Mouse (Mus musculus): ENCODE data around the gene Rap1a. TPM values are rescaled to one million over a fixed set of nuclear protein-coding genes. Genes with fewer than 3 reads are reported as not detected.

The Rap1a gene
- polyA plus RNA-seq, 1 experiment from 2014 or later = 74.1 TPM

DNA sequence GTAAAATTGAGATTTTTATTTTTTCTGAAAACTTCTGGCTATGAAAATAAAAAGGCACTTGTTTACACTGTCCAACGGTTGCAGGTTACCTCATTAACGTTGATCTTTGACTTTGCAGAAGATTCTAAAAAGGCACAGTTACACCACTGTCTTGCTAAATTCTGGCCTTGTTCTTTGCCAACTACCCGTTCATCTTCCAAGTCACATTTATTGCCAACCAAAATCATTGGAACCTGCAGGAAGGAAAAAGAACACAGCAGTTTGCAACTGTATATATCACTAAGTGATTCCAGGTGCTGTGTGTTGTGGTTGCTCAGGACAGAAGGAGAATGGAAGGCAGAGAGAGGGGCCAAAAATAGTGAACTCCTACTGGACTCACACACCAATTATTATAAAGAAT, 63.5 kb downstream of the Rap1a start:
- H3K27ac ChIP-seq (ENCODE audit: low read length) = no peak overlapping the region
- H3K4me2 ChIP-seq (ENCODE audit: low read length) = no peak overlapping the region
- H3K4me3 ChIP-seq (ENCODE audit: low read depth, low read length) = no peak overlapping the region
- H3K9ac ChIP-seq (ENCODE audit: low read depth, low read length) = no peak overlapping the region
- H3K9me3 ChIP-seq (replicated peaks; ENCODE audit: control insufficient read depth, low read length, poor library complexity, severe bottlenecking) = no peaks in the 10 kb centered on the region
- 91% methylated on average over 3 of the region's 3 CpGs for WGBS
- H3K27me3 ChIP-seq (ENCODE audit: control insufficient read depth, insufficient read depth, low read depth, low read length) = no peaks in the 10 kb centered on the region
- H3K4me1 ChIP-seq (ENCODE audit: control insufficient read depth, insufficient read depth, low read length) = no peaks in the 10 kb centered on the region
- peaks cover 6% of the 10 kb centered on the region for H3K36me3 ChIP-seq (ENCODE audit: control insufficient read depth, insufficient read depth, low read length)
- no peak for ATAC-seq

- no peaks in the 10 kb centered on the region for H3K9me3 ChIP-seq (replicated peaks; ENCODE audit: control insufficient read depth, low read length, poor library complexity, severe bottlenecking)
- no peak overlapping the region for H3K4me3 ChIP-seq (ENCODE audit: low read depth, low read length)
- H3K36me3 ChIP-seq (ENCODE audit: control insufficient read depth, insufficient read depth, low read length) = peaks cover 6% of the 10 kb centered on the region
- H3K4me2 ChIP-seq (ENCODE audit: low read length) = no peak overlapping the region
- no peaks in the 10 kb centered on the region for H3K4me1 ChIP-seq (ENCODE audit: control insufficient read depth, insufficient read depth, low read length)
- 96% methylated on average over 7 of the region's 7 CpGs for WGBS
- no peak for ATAC-seq
- H3K9ac ChIP-seq (ENCODE audit: low read depth, low read length) = no peak overlapping the region
- H3K27me3 ChIP-seq (ENCODE audit: control insufficient read depth, insufficient read depth, low read depth, low read length) = no peaks in the 10 kb centered on the region
- H3K27ac ChIP-seq (ENCODE audit: low read length) = no peak overlapping the region
Observed at GRCm38 (mm10) chr3:105737070-105737469, 64.1 kb downstream of the Rap1a start.

DNA sequence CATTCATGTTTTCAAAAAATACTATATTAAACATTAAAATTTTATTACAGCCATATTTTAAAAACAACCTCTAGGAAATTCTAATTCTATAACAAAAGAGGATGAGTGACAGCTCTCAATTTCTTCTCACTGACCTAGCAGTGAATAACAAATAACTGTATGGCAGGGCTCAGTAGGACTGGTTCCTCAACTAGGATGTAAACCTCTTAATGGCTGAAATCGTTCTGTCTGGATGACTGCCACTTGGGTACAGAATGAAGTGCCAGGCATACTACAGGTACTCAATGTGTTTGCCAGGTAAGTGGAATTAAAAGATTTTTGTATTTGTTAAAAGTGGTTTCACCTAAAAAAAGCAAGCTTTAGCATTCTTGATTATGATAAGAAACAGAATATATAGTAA, 65.0 kb downstream of the Rap1a start:
- H3K36me3 ChIP-seq (ENCODE audit: control insufficient read depth, insufficient read depth, low read length) = peaks cover 6% of the 10 kb centered on the region

DNA sequence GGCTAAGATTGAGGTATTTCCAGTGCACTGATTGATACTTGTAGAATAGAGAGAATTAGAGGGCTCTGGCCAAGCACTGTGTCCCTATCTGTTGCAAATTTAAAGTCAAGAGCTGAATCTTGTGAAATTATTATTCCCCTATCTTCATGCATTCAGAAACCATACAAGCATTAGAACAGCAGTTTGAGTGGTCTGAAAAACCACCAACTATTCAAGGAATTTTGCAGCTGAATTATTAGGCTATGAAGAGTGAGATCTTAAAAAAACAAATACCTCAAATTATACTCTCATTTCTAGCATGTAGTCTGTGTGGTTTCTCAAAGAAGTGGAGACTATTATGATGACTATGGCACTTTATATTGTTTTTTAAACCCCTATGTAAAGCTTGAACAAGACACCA, 65.9 kb downstream of the Rap1a start:
- no peak overlapping the region for H3K4me2 ChIP-seq (ENCODE audit: low read length)
- no peak overlapping the region for H3K4me3 ChIP-seq (ENCODE audit: low read depth, low read length)
- no peaks in the 10 kb centered on the region for H3K4me1 ChIP-seq (ENCODE audit: control insufficient read depth, insufficient read depth, low read length)
- no peak for ATAC-seq
- no peaks in the 10 kb centered on the region for H3K9me3 ChIP-seq (replicated peaks; ENCODE audit: control insufficient read depth, low read length, poor library complexity, severe bottlenecking)
- H3K27ac ChIP-seq (ENCODE audit: low read length) = no peak overlapping the region
- H3K36me3 ChIP-seq (ENCODE audit: control insufficient read depth, insufficient read depth, low read length) = peaks cover 6% of the 10 kb centered on the region
- no peaks in the 10 kb centered on the region for H3K27me3 ChIP-seq (ENCODE audit: control insufficient read depth, insufficient read depth, low read depth, low read length)
- no peak overlapping the region for H3K9ac ChIP-seq (ENCODE audit: low read depth, low read length)

More for the DNA sequence above, 65.0 kb downstream of the Rap1a start:
- WGBS = 100% methylated on average over 1 of the region's 1 CpGs
- H3K4me2 ChIP-seq (ENCODE audit: low read length) = no peak overlapping the region
- no peak overlapping the region for H3K4me3 ChIP-seq (ENCODE audit: low read depth, low read length)
- H3K27ac ChIP-seq (ENCODE audit: low read length) = no peak overlapping the region
- H3K9ac ChIP-seq (ENCODE audit: low read depth, low read length) = no peak overlapping the region
- H3K4me1 ChIP-seq (ENCODE audit: control insufficient read depth, insufficient read depth, low read length) = no peaks in the 10 kb centered on the region
- ATAC-seq = no peak
- no peaks in the 10 kb centered on the region for H3K27me3 ChIP-seq (ENCODE audit: control insufficient read depth, insufficient read depth, low read depth, low read length)
- H3K9me3 ChIP-seq (replicated peaks; ENCODE audit: control insufficient read depth, low read length, poor library complexity, severe bottlenecking) = no peaks in the 10 kb centered on the region

DNA sequence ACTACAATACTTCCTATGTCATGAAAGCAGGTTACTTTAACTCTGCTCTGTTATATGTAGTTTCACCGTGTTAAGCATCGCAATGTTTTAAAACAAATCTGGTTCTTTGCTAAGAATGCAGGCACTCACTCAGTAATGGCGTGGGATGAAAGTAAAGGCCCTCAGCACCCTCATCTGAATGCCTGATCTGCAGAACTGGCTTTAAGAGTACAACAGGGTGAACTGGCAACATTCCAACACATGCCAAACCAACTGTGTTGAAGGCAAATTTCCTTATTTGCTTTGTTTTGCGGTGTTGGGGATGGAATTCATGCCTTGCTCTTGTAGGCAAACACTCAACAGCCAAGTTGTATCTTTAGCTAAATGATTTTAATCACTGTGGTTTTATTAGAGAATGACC, 67.6 kb downstream of the Rap1a start:
- Histone ChIP-seq H3K9ac (ENCODE audit: low read depth, low read length) (no peak overlapping the region), H3K9me3 (replicated peaks; ENCODE audit: control insufficient read depth, low read length, poor library complexity, severe bottlenecking) (no peaks in the 10 kb centered on the region), H3K27ac (ENCODE audit: low read length) (no peak overlapping the region), H3K4me3 (ENCODE audit: low read depth, low read length) (no peak overlapping the region), H3K4me1 (ENCODE audit: control insufficient read depth, insufficient read depth, low read length) (no peaks in the 10 kb centered on the region), H3K36me3 (ENCODE audit: control insufficient read depth, insufficient read depth, low read length) (peaks cover 6% of the 10 kb centered on the region), H3K4me2 (ENCODE audit: low read length) (no peak overlapping the region), H3K27me3 (ENCODE audit: control insufficient read depth, insufficient read depth, low read depth, low read length) (no peaks in the 10 kb centered on the region)
- WGBS = 88% methylated on average over 4 of the region's 4 CpGs
- ATAC-seq = no peak

- Histone ChIP-seq H3K27ac (ENCODE audit: low read length) (no peak overlapping the region), H3K36me3 (ENCODE audit: control insufficient read depth, insufficient read depth, low read length) (peaks cover 6% of the 10 kb centered on the region), H3K9ac (ENCODE audit: low read depth, low read length) (no peak overlapping the region), H3K27me3 (ENCODE audit: control insufficient read depth, insufficient read depth, low read depth, low read length) (no peaks in the 10 kb centered on the region), H3K4me1 (ENCODE audit: control insufficient read depth, insufficient read depth, low read length) (no peaks in the 10 kb centered on the region), H3K4me3 (ENCODE audit: low read depth, low read length) (no peak overlapping the region), H3K4me2 (ENCODE audit: low read length) (no peak overlapping the region), H3K9me3 (replicated peaks; ENCODE audit: control insufficient read depth, low read length, poor library complexity, severe bottlenecking) (no peaks in the 10 kb centered on the region)
- ATAC-seq = no peak
- WGBS = 94% methylated on average over 4 of the region's 4 CpGs
Observed at GRCm38 (mm10) chr3:105732360-105732759, 68.8 kb downstream of the Rap1a start.

DNA sequence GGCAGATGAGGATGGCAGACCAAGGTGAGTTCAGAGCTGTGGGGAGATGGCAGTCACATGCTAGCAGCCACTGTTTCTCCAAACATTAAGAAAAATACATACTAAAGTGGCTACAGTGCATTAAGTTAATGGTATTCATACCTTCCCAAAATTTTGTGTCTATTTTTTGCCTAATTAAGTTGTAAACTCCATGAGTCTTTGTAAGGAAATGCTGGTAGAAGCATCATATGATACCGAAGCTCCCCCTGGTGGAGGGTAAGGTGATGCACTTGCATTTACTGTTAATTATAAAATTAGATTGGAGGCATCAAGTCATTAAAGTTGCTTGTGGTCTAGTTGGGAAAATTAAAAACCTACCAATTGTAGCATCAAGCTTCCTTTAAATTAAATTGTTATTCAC, 75.1 kb downstream of the Rap1a start:
- WGBS = 0% methylated on average over 1 of the region's 1 CpGs
- H3K4me1 ChIP-seq (ENCODE audit: control insufficient read depth, insufficient read depth, low read length) = no peaks in the 10 kb centered on the region
- no peaks in the 10 kb centered on the region for H3K36me3 ChIP-seq (ENCODE audit: control insufficient read depth, insufficient read depth, low read length)
- ATAC-seq = no peak
- no peaks in the 10 kb centered on the region for H3K9me3 ChIP-seq (replicated peaks; ENCODE audit: control insufficient read depth, low read length, poor library complexity, severe bottlenecking)
- no peaks in the 10 kb centered on the region for H3K27me3 ChIP-seq (ENCODE audit: control insufficient read depth, insufficient read depth, low read depth, low read length)
- no peak overlapping the region for H3K4me3 ChIP-seq (ENCODE audit: low read depth, low read length)
- H3K4me2 ChIP-seq (ENCODE audit: low read length) = no peak overlapping the region
- H3K9ac ChIP-seq (ENCODE audit: low read depth, low read length) = no peak overlapping the region
- no peak overlapping the region for H3K27ac ChIP-seq (ENCODE audit: low read length)

GRCm38 (mm10) chr3:105722510-105722909, 78.6 kb downstream of the Rap1a start:
- no peak for ATAC-seq
- Histone ChIP-seq H3K9ac (ENCODE audit: low read depth, low read length) (no peak overlapping the region), H3K4me3 (ENCODE audit: low read depth, low read length) (no peak overlapping the region), H3K27ac (ENCODE audit: low read length) (no peak overlapping the region), H3K4me2 (ENCODE audit: low read length) (no peak overlapping the region), H3K4me1 (ENCODE audit: control insufficient read depth, insufficient read depth, low read length) (no peaks in the 10 kb centered on the region), H3K36me3 (ENCODE audit: control insufficient read depth, insufficient read depth, low read length) (no peaks in the 10 kb centered on the region), H3K27me3 (ENCODE audit: control insufficient read depth, insufficient read depth, low read depth, low read length) (no peaks in the 10 kb centered on the region), H3K9me3 (replicated peaks; ENCODE audit: control insufficient read depth, low read length, poor library complexity, severe bottlenecking) (no peaks in the 10 kb centered on the region)
- WGBS = 90% methylated on average over 3 of the region's 3 CpGs

DNA sequence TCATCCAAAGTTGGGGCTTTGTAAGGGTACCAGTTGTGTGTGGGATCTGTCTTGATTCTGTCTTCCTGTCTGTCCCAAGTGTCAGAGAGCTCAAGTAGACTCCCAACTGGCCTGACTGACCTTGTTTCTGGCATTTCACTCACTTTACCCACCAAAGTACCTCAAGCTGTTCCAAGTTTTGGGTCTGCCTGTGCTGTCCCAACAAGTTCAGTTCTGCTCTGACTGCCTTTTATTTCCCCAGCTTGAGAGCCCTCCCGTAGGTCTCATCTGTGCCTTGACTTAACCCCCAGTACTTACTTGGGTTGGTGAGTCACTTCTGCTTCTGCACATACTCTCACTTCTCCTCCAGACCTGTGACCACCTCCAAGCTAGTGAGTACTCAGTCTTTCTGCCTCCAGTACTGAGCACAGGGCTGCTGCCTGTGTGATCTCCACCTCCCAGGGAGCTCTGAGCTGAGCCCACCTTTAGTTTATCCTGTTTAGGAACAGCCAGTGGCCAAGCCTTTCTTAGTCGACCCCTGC, 79.4 kb downstream of the Rap1a start:
- H3K27me3 ChIP-seq (ENCODE audit: control insufficient read depth, insufficient read depth, low read depth, low read length) = no peaks in the 10 kb centered on the region
- H3K36me3 ChIP-seq (ENCODE audit: control insufficient read depth, insufficient read depth, low read length) = no peaks in the 10 kb centered on the region
- peak; percentile 18; the same call in 1 of the 2 replicates for ATAC-seq
- H3K4me3 ChIP-seq (ENCODE audit: low read depth, low read length) = no peak overlapping the region
- 75% methylated on average over 2 of the region's 2 CpGs for WGBS
- no peak overlapping the region for H3K4me2 ChIP-seq (ENCODE audit: low read length)
- no peaks in the 10 kb centered on the region for H3K9me3 ChIP-seq (replicated peaks; ENCODE audit: control insufficient read depth, low read length, poor library complexity, severe bottlenecking)
- no peak overlapping the region for H3K9ac ChIP-seq (ENCODE audit: low read depth, low read length)
- H3K27ac ChIP-seq (ENCODE audit: low read length) = no peak overlapping the region
- no peaks in the 10 kb centered on the region for H3K4me1 ChIP-seq (ENCODE audit: control insufficient read depth, insufficient read depth, low read length)
